Mouse (Mus musculus): Measurements from ENCODE around the gene Tmub2. TPM values are rescaled to one million over a fixed set of nuclear protein-coding genes. Genes with fewer than 3 reads are reported as not detected.

Gene Tmub2
- total and polyA plus RNA-seq, 3 experiments = 27.0 to 32.9 (median 31.0) TPM

DNA sequence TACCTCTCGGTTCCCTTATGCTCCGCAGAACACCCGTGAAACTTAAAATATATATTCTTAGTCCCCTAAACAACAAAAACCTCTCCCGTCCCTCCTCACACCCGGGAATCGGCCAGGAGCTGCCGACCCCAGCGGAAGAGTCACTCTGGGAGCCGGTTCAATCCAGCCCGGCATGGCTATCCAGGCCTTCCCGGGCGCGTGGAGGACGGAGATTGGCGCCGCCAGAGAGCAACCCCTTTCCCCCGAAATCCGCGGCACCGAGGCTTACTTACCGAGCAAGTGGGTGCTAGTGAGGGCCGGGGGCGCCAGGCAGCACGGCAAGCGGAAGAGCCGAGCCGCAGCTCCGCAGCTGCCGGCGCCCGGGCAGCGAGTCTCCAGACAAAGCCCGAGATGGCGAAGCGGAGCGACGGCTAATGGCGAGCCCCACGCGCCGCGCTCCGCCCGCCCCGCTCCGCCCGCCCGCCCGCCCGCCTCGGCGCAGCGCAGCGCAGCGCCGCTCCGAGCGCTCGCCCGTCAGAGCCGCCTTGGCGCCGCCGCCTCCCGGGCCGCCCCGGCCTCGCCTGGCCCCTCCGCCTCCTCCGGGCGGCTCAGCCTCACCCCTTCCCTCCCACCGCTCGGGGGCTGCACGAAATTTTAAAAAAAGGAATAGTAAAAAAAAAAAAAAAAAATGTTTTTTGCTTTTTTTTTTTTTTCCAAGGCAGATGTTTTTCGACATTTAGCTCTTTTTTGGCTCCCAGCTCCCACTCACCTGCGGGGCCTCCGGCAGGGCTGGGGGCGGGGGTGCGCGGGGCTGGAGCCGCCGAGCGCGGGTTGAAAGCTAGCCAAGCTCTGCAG is 34.1 kb downstream of the Tmub2 start:
- dilution Hi-C loops (cut with MboI; ENCODE audit: extremely low pct_ligation_motif_present, extremely low pct_unique_long_range_greater_than_20kb, low sequenced_read_pairs) (loop anchor here (25.0 kb wide), 1 partner anchor 94 kb away; the partner anchor contains the start of gene Slc25a39), in situ Hi-C loops (cut with MboI; ENCODE audit: low pct_ligation_motif_present, low pct_unique_long_range_greater_than_20kb, low sequenced_read_pairs) (no loop called here)
- peaks cover 42% of the 10 kb centered on the region for H3K79me2 ChIP-seq (replicated peaks; ENCODE audit: control insufficient read depth, extremely low read depth, insufficient read depth, poor library complexity, severe bottlenecking)
- peak overlapping the region; percentile 93 for H3K9ac ChIP-seq (ENCODE audit: insufficient read depth, low read depth)
- DNase-seq (ENCODE audit: extremely low read depth) = peak; percentile 66
- no peak for TF ChIP-seq PAX5 (IDR thresholded peaks at IDR 0.05; ENCODE audit: low read length)
- no peak for TF ChIP-seq ELF1 (IDR thresholded peaks at IDR 0.05; ENCODE audit: low read depth, low read length)
- peak; percentile 91 for TF ChIP-seq CHD1 (IDR thresholded peaks at IDR 0.05; ENCODE audit: low read depth, low read length)
- TF ChIP-seq ZNF384 (IDR thresholded peaks at IDR 0.05; ENCODE audit: low read depth, low read length) = peak; percentile 78
- TF ChIP-seq ETS1 (conservative IDR thresholded peaks at IDR 0.05; ENCODE audit: low read depth, low read length) = no peak
- TF ChIP-seq USF1 (IDR thresholded peaks at IDR 0.05; ENCODE audit: low read depth, low read length) = no peak
- no peak for TF ChIP-seq JUN (IDR thresholded peaks at IDR 0.05; ENCODE audit: insufficient read depth, low read depth, low read length)
- TF ChIP-seq BHLHE40 (IDR thresholded peaks at IDR 0.05; ENCODE audit: low read depth, low read length) = no peak
- no peak for TF ChIP-seq CTCF (conservative IDR thresholded peaks at IDR 0.05 in 1 of 2, IDR thresholded peaks at IDR 0.05 in 1 of 2; ENCODE audit: low read depth in 2 of 2, low read length in 2 of 2)
- no peak for TF ChIP-seq MAZ (IDR thresholded peaks at IDR 0.05; ENCODE audit: low read depth, low read length)
- 0 out of 2 replicates have a peak, but pooled peaks have one; percentile 5 for TF ChIP-seq ZMIZ1 (IDR thresholded peaks at IDR 0.05; ENCODE audit: low read depth, low read length)
- TF ChIP-seq RCOR1 (conservative IDR thresholded peaks at IDR 0.05; ENCODE audit: low read depth, low read length) = no peak
- no peak for TF ChIP-seq NRF1 (IDR thresholded peaks at IDR 0.05; ENCODE audit: low read depth, low read length)
- no peak for TF ChIP-seq MYC (IDR thresholded peaks at IDR 0.05; ENCODE audit: low read depth, low read length)
- TF ChIP-seq CHD2 (IDR thresholded peaks at IDR 0.05; ENCODE audit: low read length) = no peak; the same call in none of the 2 replicates
- TF ChIP-seq EP300 (IDR thresholded peaks at IDR 0.05; ENCODE audit: low read length) = no peak
- TF ChIP-seq IRF4 (IDR thresholded peaks at IDR 0.05; ENCODE audit: low read depth, low read length) = no peak
- TF ChIP-seq MXI1 (IDR thresholded peaks at IDR 0.05; ENCODE audit: low read depth, low read length) = no peak
- peak; percentile 22 for TF ChIP-seq TCF12 (IDR thresholded peaks at IDR 0.05; ENCODE audit: low read depth, low read length)
- no peak for TF ChIP-seq USF2 (conservative IDR thresholded peaks at IDR 0.05; ENCODE audit: low read depth, low read length)
- no peak for TF ChIP-seq MEF2A (IDR thresholded peaks at IDR 0.05; ENCODE audit: borderline replicate concordance, low read depth, low read length)
- TF ChIP-seq POLR2A (IDR thresholded peaks at IDR 0.05; ENCODE audit: low read depth, low read length) = peak; percentile 23
- TF ChIP-seq TBP (conservative IDR thresholded peaks at IDR 0.05; ENCODE audit: low read depth, low read length) = peak; percentile 7; the same call in 1 of the 2 replicates
- no peak for TF ChIP-seq E2F4 (IDR thresholded peaks at IDR 0.05; ENCODE audit: insufficient replicate concordance, low read depth, low read length)
- TF ChIP-seq KAT2A (IDR thresholded peaks at IDR 0.05; ENCODE audit: insufficient replicate concordance, low read length) = no peak
- no peak for TF ChIP-seq MAFK (IDR thresholded peaks at IDR 0.05; ENCODE audit: insufficient replicate concordance, low read length)
- TF ChIP-seq SMC3 (IDR thresholded peaks at IDR 0.05; ENCODE audit: low read depth, low read length) = no peak
- TF ChIP-seq UBTF (IDR thresholded peaks at IDR 0.05; ENCODE audit: low read depth, low read length) = peak; percentile 84
- no peak for TF ChIP-seq NELFE (IDR thresholded peaks at IDR 0.05; ENCODE audit: low read depth, low read length)
- H3K4me3 ChIP-seq (replicated peaks in 1 of 3; ENCODE audit: low read depth in 2 of 3, low read length in 2 of 3, poor library complexity in 1 of 3) = peak overlapping the region; percentile 75 to 83 (median 79)
- H3K36me3 ChIP-seq (replicated peaks in 1 of 2; ENCODE audit: control insufficient read depth in 1 of 2, insufficient read depth in 1 of 2, low read length in 1 of 2) = peaks cover 10 to 15% of the 10 kb centered on the region in 2 experiments
- H3K4me1 ChIP-seq (ENCODE audit: control insufficient read depth in 1 of 2, insufficient read depth in 2 of 2) = peaks cover 6 to 23% of the 10 kb centered on the region in 2 experiments
- peak overlapping the region; percentile 52 for H3K4me2 ChIP-seq (ENCODE audit: insufficient read depth, low read depth, poor library complexity, severe bottlenecking)
- peak overlapping the region; percentile 67 for H3K27ac ChIP-seq (ENCODE audit: insufficient read depth, low read depth)
- H3K27me3 ChIP-seq (replicated peaks) = peaks cover 14% of the 10 kb centered on the region
- H3K9me3 ChIP-seq (replicated peaks; ENCODE audit: low read length) = no peaks in the 10 kb centered on the region

All from CH12.LX (cell line).